Mouse (Mus musculus) spleen, adult 2 months (tissue): ENCODE data around the gene Adamts14. TPM values are rescaled to one million over a fixed set of nuclear protein-coding genes. Genes with fewer than 3 reads are reported as not detected.
A peak's percentile ranks its signal among the peaks of the same experiment; 100 is the strongest.

Source experiments
- DNase-seq, 2 experiments: peaks; one replicate each; pipeline versions ENCODE4 v3.0.0 to v3.0.0-alpha.2; 2012 to 2021; ENCODE audit warnings: low spot score in 2 of 2, low read depth in 1 of 2
- H3K27ac ChIP-seq: fragments of 200-500 bp; 2 replicates; pipeline ENCODE4 v1.5.1; 2012; ENCODE audit warnings: low read length, inconsistent platforms; ENCODE audit not compliant: insufficient read depth
- H3K27me3 ChIP-seq: fragments of 200-500 bp; 2 replicates; pipeline ENCODE4 v1.6.1; 2012; ENCODE audit warnings: mild to moderate bottlenecking, moderate library complexity, low read length, inconsistent platforms; ENCODE audit not compliant: control insufficient read depth, insufficient read depth
- H3K36me3 ChIP-seq: fragments of 200-500 bp; 2 replicates; pipeline ENCODE4 v1.6.1; 2012; ENCODE audit warnings: mild to moderate bottlenecking, low read length, inconsistent platforms; ENCODE audit not compliant: control insufficient read depth, insufficient read depth
- H3K4me1 ChIP-seq: fragments of 200-500 bp; 2 replicates; pipeline ENCODE4 v1.6.1; 2011; ENCODE audit warnings: inconsistent platforms; ENCODE audit not compliant: control insufficient read depth, insufficient read depth, insufficient read length
- H3K4me3 ChIP-seq: fragments of 200-500 bp; 2 replicates; pipeline ENCODE4 v1.5.1; 2011; ENCODE audit warnings: mild to moderate bottlenecking, inconsistent platforms; ENCODE audit not compliant: insufficient read depth, insufficient read length; ENCODE audit errors: extremely low read depth
- CTCF ChIP-seq: fragments of 200-500 bp; IDR thresholded peaks from 2 replicates; pipeline ENCODE4 v1.5.1; 2011; ENCODE audit warnings: mild to moderate bottlenecking, inconsistent platforms; ENCODE audit not compliant: insufficient read depth, insufficient read length, insufficient replicate concordance; ENCODE audit errors: extremely low read depth
- POLR2A ChIP-seq: fragments of 200-500 bp; IDR thresholded peaks from 2 replicates; pipeline ENCODE4 v1.6.1; 2011; ENCODE audit warnings: low read depth, low read length, inconsistent platforms
- WGBS: fragments of 180-500 bp; shearing (Covaris S2); methylation state at CpG from one replicate; pipeline ENCODE4 v1.1.7; 2018; 5-methylcytosine and 5-hydroxymethylcytosine counted together
- polyA plus RNA-seq: library from polyadenylated mRNA; depleted of rRNA; stranded (reverse); fragments of >200 nt; gene quantifications from 2 replicates; pipeline ENCODE4 v1.2.3, GENCODE M21; 2012

The Adamts14 gene
- polyA plus RNA-seq, 1 experiment, result 6.9 TPM

GRCm38 (mm10) chr10:61225694-61226093 lies 47.5 kb downstream of the Adamts14 start:
- 93% methylated on average over 5 of the region's 5 CpGs for WGBS
- Histone ChIP-seq H3K4me1 (no peaks in the 10 kb centered on the region), H3K27ac (no peak overlapping the region), H3K4me3 (no peak overlapping the region), H3K27me3 (no peaks in the 10 kb centered on the region), H3K36me3 (no peaks in the 10 kb centered on the region)
- TF ChIP-seq CTCF (no peak), POLR2A (no peak)
- no peak for DNase-seq

GRCm38 (mm10) chr10:61219318-61219717 lies 53.9 kb downstream of the Adamts14 start:
- no peak for DNase-seq
- Histone ChIP-seq H3K36me3 (no peaks in the 10 kb centered on the region), H3K4me1 (no peaks in the 10 kb centered on the region), H3K4me3 (no peak overlapping the region), H3K27ac (no peak overlapping the region), H3K27me3 (no peaks in the 10 kb centered on the region)
- over 99% methylated on average over 4 of the region's 4 CpGs for WGBS
- no peak for TF ChIP-seq POLR2A
- no peak for TF ChIP-seq CTCF

GRCm38 (mm10) chr10:61216163-61216562 lies 57.1 kb downstream of the Adamts14 start:
- no peak for TF ChIP-seq CTCF
- TF ChIP-seq POLR2A, result no peak
- no peak overlapping the region for H3K4me3 ChIP-seq
- no peak overlapping the region for H3K27ac ChIP-seq
- H3K27me3 ChIP-seq, result no peaks in the 10 kb centered on the region
- 25% methylated on average over 4 of the region's 4 CpGs for WGBS
- H3K4me1 ChIP-seq, result no peaks in the 10 kb centered on the region
- DNase-seq, result no peak
- no peaks in the 10 kb centered on the region for H3K36me3 ChIP-seq

- no peak for TF ChIP-seq CTCF
- TF ChIP-seq POLR2A, result no peak
- Histone ChIP-seq H3K4me3 (no peak overlapping the region), H3K36me3 (no peaks in the 10 kb centered on the region), H3K27me3 (no peaks in the 10 kb centered on the region), H3K4me1 (no peaks in the 10 kb centered on the region), H3K27ac (no peak overlapping the region)
- DNase-seq, result no peak
- 90% methylated on average over 6 of the region's 6 CpGs for whole genome bisulfite sequencing
Observed at GRCm38 (mm10) chr10:61215658-61216057, 57.6 kb downstream of the Adamts14 start.

GRCm38 (mm10) chr10:61212817-61213216 lies 60.4 kb downstream of the Adamts14 start:
- WGBS, result 34% methylated on average over 11 of the region's 11 CpGs
- Histone ChIP-seq H3K4me1 (no peaks in the 10 kb centered on the region), H3K4me3 (no peak overlapping the region), H3K36me3 (no peaks in the 10 kb centered on the region), H3K27ac (no peak overlapping the region), H3K27me3 (no peaks in the 10 kb centered on the region)
- TF ChIP-seq POLR2A, result no peak
- TF ChIP-seq CTCF, result no peak
- DNase-seq, result no peak

GRCm38 (mm10) chr10:61211743-61212142 lies 61.5 kb downstream of the Adamts14 start:
- TF ChIP-seq CTCF, result peak; percentile 58; the same call in 1 of the 2 replicates
- TF ChIP-seq POLR2A, result no peak
- Histone ChIP-seq H3K4me3 (no peak overlapping the region), H3K4me1 (no peaks in the 10 kb centered on the region), H3K27ac (no peak overlapping the region), H3K27me3 (no peaks in the 10 kb centered on the region), H3K36me3 (no peaks in the 10 kb centered on the region)
- WGBS, result 9% methylated on average over 13 of the region's 13 CpGs
- peak in 1 of 2 experiments; percentile 37 for DNase-seq

GRCm38 (mm10) chr10:61211105-61211504 lies 62.1 kb downstream of the Adamts14 start:
- no peaks in the 10 kb centered on the region for H3K27me3 ChIP-seq
- WGBS, result 84% methylated on average over 4 of the region's 4 CpGs
- no peak for TF ChIP-seq POLR2A
- TF ChIP-seq CTCF, result no peak

More at GRCm38 (mm10) chr10:61211105-61211504, 62.1 kb downstream of the Adamts14 start:
- no peak for DNase-seq
- Histone ChIP-seq H3K36me3 (no peaks in the 10 kb centered on the region), H3K4me3 (no peak overlapping the region), H3K27ac (no peak overlapping the region), H3K4me1 (no peaks in the 10 kb centered on the region)
